Mouse (Mus musculus): ENCODE data around the gene Scamp4. TPM values are rescaled to one million over a fixed set of nuclear protein-coding genes. Genes with fewer than 3 reads are reported as not detected.

Gene Scamp4
- polyA plus RNA-seq, 1 experiment from 2014 or later: 60.1 TPM

DNA sequence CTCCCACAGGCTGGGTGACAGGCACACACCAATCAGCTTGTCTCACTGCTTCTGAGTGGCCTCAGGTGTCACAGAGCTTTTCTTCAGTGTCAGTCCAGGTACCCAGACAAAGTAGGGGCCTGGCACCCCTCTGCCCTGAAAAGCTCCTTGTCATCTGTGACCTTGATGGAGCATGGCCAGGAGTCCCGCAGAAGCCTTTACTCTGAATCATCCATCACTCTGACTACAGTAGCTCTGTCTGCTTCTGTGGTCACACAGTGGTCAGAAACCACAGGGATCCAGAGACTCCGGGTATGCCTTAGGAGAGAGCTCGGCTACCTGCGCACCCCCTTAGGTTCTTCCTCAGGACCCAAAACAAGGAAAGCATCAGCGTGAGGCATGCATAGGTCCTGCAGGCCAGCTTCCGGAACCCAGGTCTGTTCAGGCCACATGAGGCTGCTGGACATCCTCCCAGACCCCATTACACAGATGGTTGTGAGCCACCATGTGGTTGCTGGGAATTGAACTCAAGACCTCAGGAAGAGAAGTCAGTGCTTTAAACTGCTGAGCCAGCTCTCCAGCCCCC lies 50.6 kb downstream of the Scamp4 start:
- ATAC-seq (replicated peaks; ENCODE audit: extremely low read depth, insufficient read depth, low FRiP score): no peak
- WGBS: 72% methylated on average over 6 of the region's 6 CpGs
- Histone ChIP-seq H3K27me3 (ENCODE audit: control insufficient read depth, insufficient read depth, low read length) (no peaks in the 10 kb centered on the region), H3K4me1 (ENCODE audit: control insufficient read depth, insufficient read depth, low read length) (peaks cover 26% of the 10 kb centered on the region), H3K9ac (ENCODE audit: low read length) (0 out of 2 replicates have a peak overlapping the region, but pooled peaks have one; percentile 7), H3K9me3 (replicated peaks; ENCODE audit: control insufficient read depth, low read length) (no peaks in the 10 kb centered on the region), H3K4me3 (ENCODE audit: low read length) (no peak overlapping the region), H3K27ac (ENCODE audit: low read length) (no peak overlapping the region), H3K4me2 (ENCODE audit: low read depth, low read length) (no peak overlapping the region), H3K36me3 (ENCODE audit: control insufficient read depth, insufficient read depth) (no peaks in the 10 kb centered on the region)

DNA sequence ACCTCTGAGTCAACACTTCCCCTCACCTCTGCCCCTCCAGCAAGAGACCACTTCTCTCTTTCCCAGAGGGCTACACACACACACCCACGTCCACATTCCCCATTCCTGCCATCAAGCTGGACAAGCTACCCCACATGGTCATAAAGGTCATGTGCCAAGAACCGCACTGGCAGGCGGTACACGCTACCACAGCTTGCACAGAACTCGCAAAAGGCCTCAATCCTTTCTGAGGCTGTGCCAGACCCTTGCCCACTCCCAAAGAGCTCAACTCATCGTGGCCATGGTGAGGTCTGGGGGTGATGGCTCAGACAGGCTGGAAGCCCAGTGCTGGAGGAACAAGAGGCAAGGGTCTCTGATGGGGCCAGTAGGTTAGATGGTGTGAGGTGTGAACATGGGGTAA lies 52.2 kb downstream of the Scamp4 start:
- 79% methylated on average over 6 of the region's 6 CpGs for WGBS

DNA sequence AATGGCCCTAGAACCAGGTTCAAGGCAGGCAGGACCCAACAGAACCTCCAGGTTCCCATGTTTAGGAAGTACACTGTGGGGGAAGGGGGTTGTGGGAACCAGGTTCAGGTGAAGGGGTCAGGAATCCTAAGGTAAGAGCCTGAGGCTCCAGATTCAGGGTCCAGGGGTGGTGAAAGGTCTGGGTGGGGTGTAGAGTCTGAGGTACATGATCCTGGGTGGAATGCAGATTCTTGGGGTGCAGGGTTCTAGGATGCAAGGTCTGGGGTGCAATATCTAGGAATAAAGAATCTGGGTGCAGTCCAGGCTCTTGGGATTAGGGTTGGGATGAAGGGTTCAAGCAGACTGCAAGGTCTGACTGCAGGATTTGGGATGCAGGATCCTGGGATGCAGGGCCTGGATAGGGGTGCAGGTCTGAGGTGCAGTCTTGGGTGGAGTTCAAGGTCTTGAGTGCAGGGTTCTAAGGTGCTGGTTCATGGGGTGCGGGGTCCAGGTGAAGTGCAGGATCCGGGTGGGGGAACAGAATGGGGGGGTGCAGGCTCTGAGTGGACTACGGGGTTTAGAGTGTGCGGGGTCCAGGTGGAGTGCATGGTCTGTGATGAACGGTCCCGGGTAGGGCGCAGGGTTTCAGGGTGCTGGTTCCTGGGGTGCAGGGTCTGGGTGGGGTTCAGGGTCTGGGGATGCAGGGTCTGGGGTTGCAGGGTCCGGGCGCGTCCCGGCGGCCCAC lies 52.9 kb downstream of the Scamp4 start:
- Histone ChIP-seq H3K4me1 (ENCODE audit: control insufficient read depth, insufficient read depth, low read length) (peaks cover 29% of the 10 kb centered on the region), H3K36me3 (ENCODE audit: control insufficient read depth, insufficient read depth) (no peaks in the 10 kb centered on the region), H3K4me2 (ENCODE audit: low read depth, low read length) (peak overlapping the region; percentile 92), H3K27ac (ENCODE audit: low read length) (peak overlapping the region; percentile 80), H3K9me3 (replicated peaks; ENCODE audit: control insufficient read depth, low read length) (no peaks in the 10 kb centered on the region), H3K27me3 (ENCODE audit: control insufficient read depth, insufficient read depth, low read length) (no peaks in the 10 kb centered on the region), H3K4me3 (ENCODE audit: low read length) (peak overlapping the region; percentile 88), H3K9ac (ENCODE audit: low read length) (peak overlapping the region; percentile 98)
- ATAC-seq (replicated peaks; ENCODE audit: extremely low read depth, insufficient read depth, low FRiP score): peak; percentile 11; the same call in 1 of the 2 replicates
- WGBS: 2% methylated on average over 12 of the region's 12 CpGs

More for the DNA sequence above, 52.2 kb downstream of the Scamp4 start:
- Histone ChIP-seq H3K27me3 (ENCODE audit: control insufficient read depth, insufficient read depth, low read length) (no peaks in the 10 kb centered on the region), H3K4me2 (ENCODE audit: low read depth, low read length) (peak overlapping the region; percentile 92; the same call in 1 of the 2 replicates), H3K4me1 (ENCODE audit: control insufficient read depth, insufficient read depth, low read length) (peaks cover 29% of the 10 kb centered on the region), H3K4me3 (ENCODE audit: low read length) (no peak overlapping the region), H3K27ac (ENCODE audit: low read length) (no peak overlapping the region), H3K9me3 (replicated peaks; ENCODE audit: control insufficient read depth, low read length) (no peaks in the 10 kb centered on the region), H3K9ac (ENCODE audit: low read length) (no peak overlapping the region), H3K36me3 (ENCODE audit: control insufficient read depth, insufficient read depth) (no peaks in the 10 kb centered on the region)
- ATAC-seq (replicated peaks; ENCODE audit: extremely low read depth, insufficient read depth, low FRiP score): no peak

DNA sequence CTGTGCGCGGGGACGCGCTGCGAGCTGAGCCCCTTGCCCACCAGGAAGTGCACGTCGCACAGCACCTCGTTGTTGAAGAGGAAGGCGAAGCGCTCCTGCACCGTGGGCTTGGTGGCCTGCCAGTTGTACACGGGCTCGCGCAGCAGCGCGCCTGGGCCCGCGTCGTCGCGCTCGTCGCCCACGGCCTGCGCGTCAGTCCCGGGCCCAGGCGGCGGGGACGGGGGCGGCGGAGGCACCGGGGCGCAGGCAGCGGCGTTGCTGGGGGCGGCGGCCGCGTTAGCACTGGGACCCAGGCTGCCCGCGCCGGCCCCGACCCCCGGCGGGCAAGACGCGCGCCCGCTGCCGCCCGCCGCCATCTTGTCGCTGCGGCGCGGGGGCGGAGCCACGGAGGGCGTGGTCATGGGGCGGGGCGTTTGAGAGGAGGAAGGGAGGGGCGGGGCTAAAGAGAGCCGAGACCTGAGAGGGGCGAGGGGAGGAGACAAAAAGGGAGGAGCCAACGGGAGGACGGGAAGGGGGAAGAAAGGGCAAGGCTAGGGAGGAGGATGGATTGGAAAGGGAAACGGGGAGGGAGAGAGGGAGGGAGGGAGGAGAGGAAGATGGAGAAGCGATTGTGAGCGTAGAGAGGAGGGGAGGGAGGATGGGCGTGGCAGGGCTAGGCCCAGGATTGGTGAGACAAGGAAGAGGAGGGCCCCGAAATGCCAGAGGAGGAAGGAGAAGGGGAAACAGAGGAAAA lies 53.6 kb downstream of the Scamp4 start:
- H3K4me2 ChIP-seq (ENCODE audit: low read depth, low read length): peak overlapping the region; percentile 92
- H3K9ac ChIP-seq (ENCODE audit: low read length): peak overlapping the region; percentile 98
- WGBS: under 1% methylated on average over 71 of the region's 72 CpGs
- peak; percentile 85 for ATAC-seq (replicated peaks; ENCODE audit: extremely low read depth, insufficient read depth, low FRiP score)
- H3K27me3 ChIP-seq (ENCODE audit: control insufficient read depth, insufficient read depth, low read length): no peaks in the 10 kb centered on the region
- H3K4me3 ChIP-seq (ENCODE audit: low read length): peak overlapping the region; percentile 88
- peak overlapping the region; percentile 85 for H3K27ac ChIP-seq (ENCODE audit: low read length)
- no peaks in the 10 kb centered on the region for H3K9me3 ChIP-seq (replicated peaks; ENCODE audit: control insufficient read depth, low read length)
- H3K36me3 ChIP-seq (ENCODE audit: control insufficient read depth, insufficient read depth): no peaks in the 10 kb centered on the region
- H3K4me1 ChIP-seq (ENCODE audit: control insufficient read depth, insufficient read depth, low read length): peaks cover 31% of the 10 kb centered on the region

DNA sequence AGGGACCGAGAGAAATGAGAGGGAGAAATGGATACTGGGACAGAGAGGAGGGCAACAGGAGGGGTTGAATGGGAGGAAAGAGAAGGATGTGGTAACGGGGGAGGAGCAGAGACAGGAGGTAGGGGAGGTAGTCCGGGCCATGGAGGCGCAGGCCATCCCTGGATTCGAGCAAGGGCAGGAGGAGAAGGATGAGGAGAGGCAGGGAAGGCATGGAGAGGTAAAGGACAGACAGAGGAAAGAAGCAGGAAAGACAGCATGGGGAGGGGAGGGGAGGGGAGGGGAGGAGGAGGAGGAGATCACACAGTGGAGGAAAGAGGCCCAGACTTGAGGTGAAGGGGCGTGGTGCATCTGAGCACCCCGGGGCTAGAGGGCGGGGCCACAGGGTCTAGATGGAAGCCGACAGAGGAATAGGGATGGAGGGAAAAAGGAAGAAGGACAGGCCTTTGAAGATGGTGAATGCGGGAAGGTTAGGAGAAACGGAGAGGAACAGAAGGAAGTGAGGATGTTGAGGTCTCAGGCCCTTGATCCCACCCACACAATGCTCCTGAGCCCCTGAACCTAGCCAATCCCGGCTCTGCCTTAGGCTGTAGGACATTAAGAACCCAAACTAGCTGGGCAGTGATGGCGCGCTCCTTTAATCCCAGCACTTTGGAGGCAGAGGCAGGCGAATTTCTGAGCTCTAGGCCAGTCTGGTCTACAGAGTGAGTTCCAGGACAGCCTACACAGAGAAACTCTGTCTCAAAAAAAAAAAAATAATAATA lies 54.4 kb downstream of the Scamp4 start, which contains the start of gene Btbd2:
Gene Btbd2 (minus strand): TSS at position 209 of the 761 bp plus-strand sequence.
- H3K4me3 ChIP-seq (ENCODE audit: low read length): peak within 1 kb of the TSS; percentile 88
- peak within 1 kb of the TSS; percentile 98 for H3K9ac ChIP-seq (ENCODE audit: low read length)
- H3K4me2 ChIP-seq (ENCODE audit: low read depth, low read length): peak within 1 kb of the TSS; percentile 92
- no peaks in the 10 kb centered on the region for H3K27me3 ChIP-seq (ENCODE audit: control insufficient read depth, insufficient read depth, low read length)
- peaks cover 31% of the 10 kb centered on the region for H3K4me1 ChIP-seq (ENCODE audit: control insufficient read depth, insufficient read depth, low read length)
- H3K36me3 ChIP-seq (ENCODE audit: control insufficient read depth, insufficient read depth): no peaks in the 10 kb centered on the region
- peak within 1 kb of the TSS; percentile 85 for H3K27ac ChIP-seq (ENCODE audit: low read length)
- WGBS: 26% methylated on average over 15 of the region's 15 CpGs
- H3K9me3 ChIP-seq (replicated peaks; ENCODE audit: control insufficient read depth, low read length): no peaks in the 10 kb centered on the region
- ATAC-seq (replicated peaks; ENCODE audit: extremely low read depth, insufficient read depth, low FRiP score): peak; percentile 10; the same call in 1 of the 2 replicates

DNA sequence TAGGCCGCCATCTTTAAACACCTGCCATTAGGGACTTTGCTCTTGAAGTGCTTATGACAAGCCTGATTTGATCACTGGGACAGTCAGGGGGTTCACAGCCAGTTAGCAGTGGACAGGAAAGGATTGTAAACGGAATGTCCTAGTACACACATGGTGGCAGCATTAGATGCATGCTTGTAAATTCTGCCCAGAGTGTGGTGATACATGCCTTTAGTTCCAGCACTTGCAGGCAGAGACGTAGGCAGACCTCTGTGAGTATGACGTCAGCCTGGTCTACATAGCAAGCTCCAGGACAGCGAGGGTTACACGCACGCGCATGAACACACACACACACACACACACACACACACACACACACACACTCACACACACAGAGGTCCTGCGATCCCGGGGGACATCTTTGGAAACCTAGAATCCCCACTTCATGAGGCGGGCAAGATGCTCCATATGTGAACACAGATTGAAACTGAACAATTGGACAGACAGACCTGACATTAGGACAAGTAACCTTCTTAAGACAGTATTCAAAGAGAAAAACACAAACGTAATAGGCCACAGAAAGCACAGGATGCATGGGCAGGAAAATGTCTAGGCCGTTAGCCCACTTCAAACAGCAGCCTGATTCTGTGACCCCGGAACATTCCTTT lies 55.6 kb downstream of the Scamp4 start:
- no peak overlapping the region for H3K9ac ChIP-seq (ENCODE audit: low read length)
- H3K9me3 ChIP-seq (replicated peaks; ENCODE audit: control insufficient read depth, low read length): no peaks in the 10 kb centered on the region
- H3K36me3 ChIP-seq (ENCODE audit: control insufficient read depth, insufficient read depth): no peaks in the 10 kb centered on the region
- H3K27ac ChIP-seq (ENCODE audit: low read length): peak overlapping the region; percentile 33; the same call in 1 of the 2 replicates
- no peak overlapping the region for H3K4me2 ChIP-seq (ENCODE audit: low read depth, low read length)
- no peaks in the 10 kb centered on the region for H3K27me3 ChIP-seq (ENCODE audit: control insufficient read depth, insufficient read depth, low read length)
- no peak overlapping the region for H3K4me3 ChIP-seq (ENCODE audit: low read length)
- ATAC-seq (replicated peaks; ENCODE audit: extremely low read depth, insufficient read depth, low FRiP score): no peak
- 79% methylated on average over 14 of the region's 14 CpGs for WGBS
- peaks cover 36% of the 10 kb centered on the region for H3K4me1 ChIP-seq (ENCODE audit: control insufficient read depth, insufficient read depth, low read length)

DNA sequence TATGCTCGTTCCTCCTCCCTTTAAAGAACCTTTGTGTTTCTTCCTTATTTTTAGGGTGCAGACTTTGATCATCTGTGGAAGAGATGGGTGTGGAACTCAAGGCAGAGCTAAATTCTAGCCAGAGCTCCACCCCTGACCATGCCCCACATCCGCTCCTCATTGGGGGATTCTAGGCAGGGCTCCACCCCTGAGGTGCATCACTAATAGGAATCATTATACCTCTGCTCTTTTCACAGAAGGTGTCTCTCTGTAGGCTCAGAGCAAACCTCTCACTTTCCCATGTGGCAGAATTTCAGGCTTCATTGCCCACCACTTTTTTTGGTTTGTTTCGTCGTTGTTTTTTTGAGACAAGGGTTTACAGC lies 56.1 kb downstream of the Scamp4 start:
- no peaks in the 10 kb centered on the region for H3K36me3 ChIP-seq (ENCODE audit: control insufficient read depth, insufficient read depth)
- peaks cover 37% of the 10 kb centered on the region for H3K4me1 ChIP-seq (ENCODE audit: control insufficient read depth, insufficient read depth, low read length)
- no peaks in the 10 kb centered on the region for H3K27me3 ChIP-seq (ENCODE audit: control insufficient read depth, insufficient read depth, low read length)
- no peak for ATAC-seq (replicated peaks; ENCODE audit: extremely low read depth, insufficient read depth, low FRiP score)
- H3K4me3 ChIP-seq (ENCODE audit: low read length): peak overlapping the region; percentile 6; the same call in 1 of the 2 replicates
- peak overlapping the region; percentile 58 for H3K4me2 ChIP-seq (ENCODE audit: low read depth, low read length)
- H3K27ac ChIP-seq (ENCODE audit: low read length): peak overlapping the region; percentile 71
- H3K9ac ChIP-seq (ENCODE audit: low read length): peak overlapping the region; percentile 44; the same call in 1 of the 2 replicates
- H3K9me3 ChIP-seq (replicated peaks; ENCODE audit: control insufficient read depth, low read length): no peaks in the 10 kb centered on the region
- WGBS: 63% methylated on average over 4 of the region's 4 CpGs

DNA sequence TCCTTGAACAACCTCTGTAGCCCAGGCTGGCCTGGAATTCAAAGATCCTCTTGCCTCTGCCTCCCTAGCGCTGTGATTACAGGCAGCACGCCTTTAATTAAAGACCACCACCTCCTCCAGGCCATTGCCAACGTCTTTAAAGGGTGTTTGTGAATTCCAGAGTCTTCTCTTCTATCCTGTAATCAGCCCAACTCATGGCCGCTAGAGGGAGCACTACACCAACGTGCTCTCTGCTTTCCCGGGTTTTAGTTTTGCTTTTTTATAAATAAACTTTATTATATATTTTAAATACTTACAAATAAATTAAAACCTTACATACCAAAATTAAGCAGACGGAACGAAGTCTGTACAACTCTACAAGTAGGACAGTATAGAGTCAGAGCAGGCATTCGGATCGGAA lies 56.5 kb downstream of the Scamp4 start:
- ATAC-seq (replicated peaks; ENCODE audit: extremely low read depth, insufficient read depth, low FRiP score): no peak
- 11% methylated on average over 10 of the region's 10 CpGs for WGBS
- Histone ChIP-seq H3K4me2 (ENCODE audit: low read depth, low read length) (peak overlapping the region; percentile 58), H3K27me3 (ENCODE audit: control insufficient read depth, insufficient read depth, low read length) (no peaks in the 10 kb centered on the region), H3K27ac (ENCODE audit: low read length) (peak overlapping the region; percentile 71), H3K4me3 (ENCODE audit: low read length) (peak overlapping the region; percentile 43), H3K4me1 (ENCODE audit: control insufficient read depth, insufficient read depth, low read length) (peaks cover 40% of the 10 kb centered on the region), H3K9ac (ENCODE audit: low read length) (peak overlapping the region; percentile 53; the same call in 1 of the 2 replicates), H3K9me3 (replicated peaks; ENCODE audit: control insufficient read depth, low read length) (no peaks in the 10 kb centered on the region), H3K36me3 (ENCODE audit: control insufficient read depth, insufficient read depth) (no peaks in the 10 kb centered on the region)
